ENCODE assay signal across 8 mouse cellular contexts in genomic region chr5:148370624-148371023, GRCm38 (mm10). TPM values are rescaled to one million over a fixed set of nuclear protein-coding genes. Genes with fewer than 3 reads are reported as not detected.
DNase-seq lines count a peak whose midpoint lies in the region; ATAC-seq and TF ChIP-seq lines count a peak whose summit lies in the region.

No protein-coding gene starts in this region.

- peak; percentile 73 for TF ChIP-seq CTCF in lung, postnatal 0 days (IDR thresholded peaks at IDR 0.05)

- H3K9ac ChIP-seq in lung, postnatal 0 days (replicated peaks; ENCODE audit: low read depth), result no peak overlapping the region

- H3K4me2 ChIP-seq in lung, postnatal 0 days (replicated peaks; ENCODE audit: low read depth, low read length), result no peak overlapping the region

- H3K9me3 ChIP-seq in lung, postnatal 0 days (ENCODE audit: low read length), result no peaks in the 10 kb centered on the region

- H3K27ac ChIP-seq in lung, postnatal 0 days (ENCODE audit: low read length), result no peak overlapping the region

- no peak overlapping the region for H3K4me3 ChIP-seq in lung, postnatal 0 days (ENCODE audit: low read depth, low read length)

- H3K36me3 ChIP-seq in lung, postnatal 0 days (ENCODE audit: insufficient read depth, low read length), result no peaks in the 10 kb centered on the region

- WGBS in lung, postnatal 0 days, result 100% methylated on average over 1 of the region's 1 CpGs

- H3K27me3 ChIP-seq in lung, postnatal 0 days (replicated peaks; ENCODE audit: insufficient read depth, low read length), result no peaks in the 10 kb centered on the region

- ATAC-seq in cerebellum, adult (ENCODE audit: insufficient number of reproducible peaks, low FRiP score, low TSS enrichment), result no peak
- ATAC-seq in lung, postnatal 0 days, result no peak

- H3K4me1 ChIP-seq in lung, postnatal 0 days (ENCODE audit: insufficient read depth, low read depth, low read length), result no peaks in the 10 kb centered on the region

- TF ChIP-seq EP300 in lung, postnatal 0 days (IDR thresholded peaks at IDR 0.05), result no peak

- DNase-seq in cerebellum, postnatal 10 days, result peak; percentile 51 to 62
- DNase-seq in right cerebral cortex, postnatal 14 days, result peak; percentile 37
- DNase-seq in right cerebral cortex, postnatal 36 days (ENCODE audit: low spot score in 2 of 2), result no peak
- DNase-seq in lung, postnatal 0 days (ENCODE audit: low spot score), result no peak
- DNase-seq in thymus, postnatal 25 days, result peak; percentile 61
- DNase-seq in layer of hippocampus, postnatal 36 days, result no peak
- no peak for DNase-seq in right cerebral cortex, postnatal 25 days

RNA-seq across cellular contexts. Expression of gene Slc7a1, which starts 29.1 kb away (rescaled TPM):
- 5.8 and 6.0 TPM in 2 replicates for polyA plus RNA-seq in lung, postnatal 0 days (2015; fragmentation: Nextera tagmentation; extraction: Ambion mirVana)
- 10 to 100 TPM; 24.2 to 25.9 TPM for total RNA-seq in layer of hippocampus, postnatal 36 days (2021)

Comparison
In these comparisons a context has a peak if more than half of its experiments do, and no peak if none do; other contexts are left out.
1. DNase-seq: peak in cerebellum, postnatal 10 days (2 of 2), right cerebral cortex, postnatal 14 days (single experiment) and thymus, postnatal 25 days (single experiment); none in right cerebral cortex, postnatal 36 days (0 of 2), lung, postnatal 0 days (single experiment), layer of hippocampus, postnatal 36 days (0 of 2) and right cerebral cortex, postnatal 25 days (single experiment).